Mouse (Mus musculus) gastrocnemius, adult 2 months (tissue): ENCODE data around the gene Itgb5. TPM values are rescaled to one million over a fixed set of nuclear protein-coding genes. Genes with fewer than 3 reads are reported as not detected.

Experiments used
- DNase-seq: peaks from one replicate; pipeline ENCODE4 v3.0.0; 2022
- H3K27ac ChIP-seq: fragments of 200-600 bp; 2 replicates; pipeline ENCODE4 v1.8.1; 2022; ENCODE audit warnings: mild to moderate bottlenecking
- H3K4me3 ChIP-seq: fragments of 200-600 bp; 2 replicates; pipeline ENCODE4 v1.8.1; 2022; ENCODE audit warnings: mild to moderate bottlenecking, moderate library complexity
- CTCF ChIP-seq: fragments of 200-600 bp; IDR thresholded peaks from 2 replicates; pipeline ENCODE4 v1.8.1; 2022; ENCODE audit warnings: antibody characterized with exemption, mild to moderate bottlenecking, moderate library complexity
- intact Hi-C: fragments of 180-260 bp; cut with DNase I; formaldehyde crosslinking; loops from one replicate; pipeline ENCODE4 v1.15.1; 2025
- total RNA-seq, 2 experiments: library from RNA; stranded (reverse); gene quantifications; 2 replicates each; pipeline ENCODE4 v1.2.3; 2021

Gene Itgb5
- total RNA-seq, 2 experiments from 2014 or later, result 73.9 to 88.3 TPM

DNA sequence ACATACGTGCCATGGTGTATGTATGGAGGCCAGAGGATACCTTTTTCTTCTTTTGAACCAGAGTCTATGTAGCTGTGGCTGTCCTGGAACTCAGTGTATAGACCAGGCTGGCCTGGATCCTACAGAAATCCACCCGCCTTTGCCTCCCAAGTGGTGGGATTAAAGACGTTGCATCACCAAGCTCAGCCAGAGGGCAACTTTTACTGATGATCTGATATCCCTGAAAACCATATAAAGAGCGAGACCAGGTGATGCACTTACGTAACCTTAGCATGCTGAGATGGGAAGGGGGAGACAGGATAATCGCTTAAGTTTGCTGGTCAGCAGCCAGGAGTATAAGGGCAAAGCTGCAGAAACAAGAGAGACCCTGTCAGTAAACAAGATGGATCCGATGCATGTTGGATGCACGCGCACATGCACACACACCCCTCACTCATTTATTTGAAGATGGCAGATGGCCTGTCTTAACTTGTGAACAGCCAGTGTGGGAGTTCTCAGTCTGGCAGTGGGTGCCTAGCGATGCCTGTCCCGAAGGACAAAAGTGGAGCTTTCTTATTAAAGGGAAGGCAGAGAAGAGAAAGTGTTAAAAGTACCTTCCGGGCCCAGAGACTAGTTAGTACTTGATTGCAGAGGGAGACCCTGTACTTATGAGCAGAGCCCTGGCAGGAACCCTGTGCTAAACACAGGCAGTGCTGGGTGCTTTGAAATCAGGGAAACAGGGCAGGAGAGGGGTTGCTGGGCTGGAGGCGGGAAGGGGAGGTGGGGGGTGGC is 41.7 kb downstream of the Itgb5 start:
- Histone ChIP-seq H3K27ac (no peak overlapping the region), H3K4me3 (no peak overlapping the region)
- intact Hi-C loops, result no loop called here
- no peak for DNase-seq
- TF ChIP-seq CTCF, result no peak

DNA sequence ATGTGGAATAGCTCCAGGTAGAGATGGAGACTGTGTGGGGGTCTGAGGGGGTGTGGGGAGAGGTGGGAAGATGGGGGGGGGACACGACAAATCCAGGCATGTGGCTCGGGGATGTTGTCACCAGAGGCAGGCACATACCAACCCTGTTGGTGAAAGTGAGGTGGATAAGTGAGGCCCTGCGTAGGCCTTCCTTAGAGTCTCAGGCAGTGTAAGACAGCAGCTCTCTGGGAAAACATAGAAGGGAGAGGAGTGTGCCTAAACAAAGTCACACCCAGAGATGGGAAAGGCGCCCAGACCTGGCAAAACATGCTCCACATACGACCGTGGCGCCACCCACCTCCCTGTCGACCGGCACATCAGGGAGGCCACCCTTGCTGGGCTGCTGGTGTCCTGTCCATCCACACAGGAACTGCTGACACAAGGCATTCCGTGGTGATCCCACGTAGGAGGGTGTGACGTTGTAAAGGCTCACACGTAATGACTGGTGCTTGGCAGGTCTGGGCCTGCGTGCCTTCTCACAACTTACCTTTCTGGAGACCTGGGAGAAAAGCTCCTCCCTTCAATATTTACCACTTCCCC is 42.5 kb downstream of the Itgb5 start:
- Histone ChIP-seq H3K4me3 (no peak overlapping the region), H3K27ac (peak overlapping the region; percentile 36; the same call in 1 of the 2 replicates)
- DNase-seq, result peak; percentile 56
- intact Hi-C loops, result no loop called here
- no peak for TF ChIP-seq CTCF

DNA sequence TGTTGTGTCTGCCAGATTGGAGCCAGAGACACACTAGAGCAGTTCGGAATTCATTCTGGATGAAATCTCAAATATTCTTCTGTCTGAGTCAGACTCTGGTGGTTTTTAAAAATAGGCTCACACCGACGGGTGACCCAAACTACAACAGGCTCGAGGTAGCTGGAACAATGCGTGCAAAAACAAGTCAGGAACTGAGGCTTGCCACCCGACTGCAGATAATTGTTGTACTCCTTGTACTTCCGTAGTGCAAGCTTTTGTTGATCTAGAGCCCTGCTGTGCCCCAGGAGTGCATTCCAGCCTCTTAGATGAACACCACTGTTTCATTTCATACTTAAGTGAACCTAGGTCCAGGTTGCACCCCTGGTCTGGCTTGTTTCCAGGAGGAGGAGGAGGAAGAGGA is 43.8 kb downstream of the Itgb5 start:
- Histone ChIP-seq H3K4me3 (no peak overlapping the region), H3K27ac (peak overlapping the region; percentile 49)
- no peak for DNase-seq
- intact Hi-C loops, result no loop called here
- TF ChIP-seq CTCF, result no peak

DNA sequence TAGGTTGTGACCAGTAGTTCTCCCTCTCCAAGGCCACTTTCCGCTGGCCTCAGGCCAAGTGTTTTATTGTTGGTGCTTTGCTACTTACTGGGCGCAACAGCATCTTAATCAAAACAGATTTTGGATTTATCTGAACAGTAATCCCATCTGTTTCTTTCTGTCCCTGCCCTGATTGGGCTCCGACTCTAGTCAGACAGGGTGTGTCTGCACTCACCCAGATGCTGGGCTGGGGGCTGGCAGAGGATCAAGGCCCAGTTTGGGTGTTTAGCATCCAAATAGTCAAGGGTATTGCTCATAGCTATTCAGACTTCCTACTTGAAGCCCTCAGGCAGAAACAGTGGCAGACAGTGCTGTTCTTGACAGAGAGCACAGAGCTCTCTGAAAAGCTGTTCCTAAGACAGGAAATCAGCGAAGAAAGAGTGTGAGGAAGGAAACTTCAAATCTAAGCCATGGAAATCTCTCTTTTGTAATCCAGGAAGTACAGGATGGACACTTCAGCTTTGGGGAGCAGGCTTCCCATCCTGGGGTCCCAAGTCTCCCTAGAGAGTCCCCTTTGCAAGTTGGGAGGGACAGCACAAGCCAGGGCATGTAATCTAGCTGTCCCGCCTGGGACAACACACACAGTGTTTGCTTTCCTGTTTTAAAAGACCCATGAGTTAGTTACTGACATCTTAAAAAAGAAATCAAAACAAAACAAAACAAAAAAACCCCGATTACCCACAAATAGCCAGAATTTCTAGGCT is 48.7 kb downstream of the Itgb5 start:
- Histone ChIP-seq H3K27ac (peak overlapping the region; percentile 78), H3K4me3 (no peak overlapping the region)
- intact Hi-C loops, result no loop called here

DNA sequence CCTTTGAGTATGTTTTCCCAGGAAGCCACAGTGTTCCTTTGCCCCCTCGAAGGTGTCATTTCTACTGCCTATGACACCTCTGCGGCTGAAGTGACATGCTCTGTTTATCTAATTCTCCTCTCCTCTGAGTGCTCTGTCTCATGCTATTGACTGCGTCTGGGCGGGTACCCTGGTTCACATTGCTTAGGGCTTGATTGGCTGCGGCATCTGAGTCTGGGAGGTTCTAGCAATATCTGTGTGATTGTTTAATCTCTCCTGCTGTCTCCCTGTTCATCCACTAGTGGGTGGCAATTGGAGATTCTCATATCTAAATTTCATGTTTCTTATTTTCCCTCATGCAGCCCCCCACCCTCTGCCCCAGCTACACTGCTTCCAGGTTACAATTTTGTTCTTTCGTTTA is 49.6 kb downstream of the Itgb5 start:
- TF ChIP-seq CTCF, result no peak
- DNase-seq, result no peak
- Histone ChIP-seq H3K27ac (peak overlapping the region; percentile 78), H3K4me3 (no peak overlapping the region)
- intact Hi-C loops, result no loop called here

More for the DNA sequence above, 48.7 kb downstream of the Itgb5 start:
- peak; percentile 88 for DNase-seq
- TF ChIP-seq CTCF, result no peak

DNA sequence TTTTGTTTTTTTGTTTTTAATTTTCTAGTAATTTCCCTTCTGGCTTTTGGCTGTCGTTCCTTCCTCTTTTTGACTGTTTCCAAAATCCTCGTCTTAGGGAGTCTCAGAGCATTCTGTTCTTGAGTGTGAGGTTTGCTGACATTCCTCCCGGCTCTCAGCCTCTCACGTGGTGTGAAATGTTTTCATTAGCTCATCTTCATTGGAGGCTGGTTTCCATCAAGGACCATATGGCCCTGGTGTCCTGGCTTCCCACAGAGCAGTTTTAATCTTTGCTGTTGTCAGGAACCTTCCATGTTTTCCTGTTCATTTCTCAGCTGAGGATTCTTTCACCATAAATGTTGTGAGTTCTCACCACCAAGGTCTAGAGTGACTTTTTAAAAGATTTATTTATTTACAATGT is 50.1 kb downstream of the Itgb5 start:
- Histone ChIP-seq H3K4me3 (no peak overlapping the region), H3K27ac (0 out of 2 replicates have a peak overlapping the region, but pooled peaks have one; percentile 78)
- intact Hi-C loops, result no loop called here
- no peak for TF ChIP-seq CTCF
- DNase-seq, result no peak

DNA sequence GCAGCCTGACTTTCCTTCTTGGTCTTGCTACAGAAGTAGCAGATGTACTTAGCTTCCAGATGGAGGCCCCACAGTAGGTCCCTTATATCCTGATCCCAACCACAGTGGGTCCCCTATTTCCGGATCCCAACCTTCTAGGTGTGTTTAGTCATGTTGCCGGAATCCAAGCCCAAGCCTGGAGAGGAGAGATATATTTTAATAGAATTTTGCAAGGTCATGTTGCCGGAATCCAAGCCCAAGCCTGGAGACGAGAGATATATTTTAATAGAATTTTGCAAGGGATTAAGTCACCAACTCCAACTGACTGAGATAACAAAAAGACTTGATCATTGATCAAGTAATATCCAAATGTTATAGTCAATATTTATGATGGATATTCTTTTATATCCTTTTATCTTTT is 51.3 kb downstream of the Itgb5 start:
- DNase-seq, result no peak
- no peak overlapping the region for H3K4me3 ChIP-seq
- no peak for TF ChIP-seq CTCF
- intact Hi-C loops, result no loop called here
- H3K27ac ChIP-seq, result peak overlapping the region; percentile 35; the same call in 1 of the 2 replicates

DNA sequence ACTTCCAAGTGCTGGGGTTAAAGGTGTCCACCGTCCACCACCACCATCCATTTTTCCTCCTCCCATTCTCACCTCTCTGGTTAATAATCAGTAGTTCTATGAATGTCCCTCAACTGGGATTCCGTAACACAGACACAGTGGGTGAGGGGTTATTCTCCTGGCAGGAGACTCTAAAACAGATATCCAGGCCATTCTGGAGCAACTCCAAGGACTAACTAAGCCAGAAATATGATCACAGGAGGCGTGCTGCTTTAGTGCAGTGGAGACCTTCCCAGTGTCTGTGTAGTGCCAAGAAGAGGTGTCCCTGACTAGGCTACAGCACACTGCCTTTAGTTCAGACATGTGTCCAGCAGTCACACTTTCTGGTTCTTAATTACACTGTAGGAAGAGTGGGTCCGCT is 53.1 kb downstream of the Itgb5 start:
- H3K27ac ChIP-seq, result peak overlapping the region; percentile 87
- no peak for TF ChIP-seq CTCF
- H3K4me3 ChIP-seq, result no peak overlapping the region
- intact Hi-C loops, result no loop called here
- peak; percentile 77 for DNase-seq

DNA sequence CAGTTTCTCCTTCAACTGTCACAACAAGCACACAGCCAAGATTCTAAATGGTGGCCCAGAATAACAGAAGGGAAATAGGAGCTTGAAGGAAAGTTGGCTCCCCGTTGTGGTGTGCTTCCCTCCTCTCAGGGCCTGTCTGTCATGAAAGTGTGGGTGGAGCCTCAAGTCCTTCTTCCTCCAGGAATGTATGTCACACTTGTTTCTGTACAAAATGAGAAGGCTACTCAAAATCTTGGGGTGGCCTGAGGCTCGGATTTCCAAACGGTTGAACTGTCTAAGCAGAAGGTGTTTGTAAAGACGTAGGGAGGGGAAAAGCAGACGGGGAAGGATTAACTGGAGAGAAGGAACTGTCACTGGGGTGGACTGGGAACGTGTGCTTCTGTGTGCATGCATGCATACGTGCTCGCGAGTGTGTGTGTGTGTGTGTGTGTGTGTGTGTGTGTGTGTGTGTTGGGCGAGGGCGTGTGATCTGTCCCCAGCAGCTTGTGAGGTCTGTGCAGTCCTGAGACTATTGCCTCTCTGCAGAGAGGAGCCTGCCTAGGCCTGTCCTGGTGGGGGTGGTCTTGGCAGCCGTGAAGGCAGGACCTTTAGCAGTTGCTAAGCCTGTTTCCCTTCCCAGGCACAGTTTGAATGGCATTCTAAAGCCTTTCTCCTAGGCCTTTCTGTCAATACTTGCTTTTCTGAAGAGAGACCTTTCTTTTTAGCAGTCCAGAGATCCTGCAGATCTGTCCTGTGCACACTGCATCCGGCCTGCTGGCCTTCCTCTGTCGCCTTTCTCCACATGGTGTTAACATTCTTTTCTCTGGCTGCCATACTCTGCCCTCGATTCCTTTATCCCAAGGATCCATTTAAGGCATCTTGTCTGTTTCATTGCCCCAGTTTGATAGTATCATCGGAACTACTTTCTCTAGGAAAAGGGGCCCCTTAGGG is 53.8 kb downstream of the Itgb5 start:
- no peak for TF ChIP-seq CTCF
- peak overlapping the region; percentile 37 for H3K4me3 ChIP-seq
- peak; percentile 43 for DNase-seq
- intact Hi-C loops, result no loop called here
- peak overlapping the region; percentile 87 for H3K27ac ChIP-seq

DNA sequence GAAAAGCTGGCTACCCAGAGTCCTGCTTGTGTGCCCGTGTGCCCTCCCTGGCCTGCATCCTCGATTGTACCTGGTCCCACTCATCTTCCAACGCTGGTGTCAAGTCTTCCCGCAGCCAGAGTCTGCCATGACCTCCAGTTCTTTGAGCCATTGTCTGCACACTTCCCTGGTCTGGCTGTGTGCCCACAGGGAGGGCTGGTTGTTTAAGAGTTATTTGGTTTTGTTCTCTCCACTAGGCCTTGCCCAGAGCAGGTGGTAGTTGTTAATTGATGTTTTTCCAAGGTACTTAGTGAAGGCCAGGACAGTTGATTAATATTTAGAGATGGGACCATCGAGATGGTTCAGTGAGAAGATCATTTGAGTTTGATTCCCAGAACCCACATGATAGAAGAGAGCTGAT is 54.7 kb downstream of the Itgb5 start:
- Histone ChIP-seq H3K27ac (peak overlapping the region; percentile 87), H3K4me3 (no peak overlapping the region)
- intact Hi-C loops, result no loop called here
- DNase-seq, result no peak
- no peak for TF ChIP-seq CTCF

DNA sequence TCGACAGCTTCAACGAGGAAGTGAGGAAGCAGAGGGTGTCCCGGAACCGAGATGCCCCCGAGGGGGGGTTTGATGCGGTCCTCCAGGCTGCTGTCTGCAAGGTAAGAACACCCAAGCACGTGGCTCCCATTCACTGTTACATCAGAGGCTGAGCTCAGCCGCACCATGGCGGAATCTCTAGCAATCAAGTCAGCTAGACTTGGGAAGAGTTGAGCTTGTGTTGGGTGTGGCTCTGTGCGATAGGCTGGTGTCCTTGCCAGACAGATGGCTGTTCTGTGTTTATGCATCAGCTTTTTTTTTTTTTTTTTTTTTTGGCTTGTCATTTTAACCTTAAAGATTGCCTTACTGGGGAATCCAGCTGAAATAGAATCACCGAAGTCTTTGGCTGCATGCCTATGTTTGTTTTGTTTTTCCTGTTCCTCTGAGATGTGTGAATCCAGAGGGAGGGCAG is 55.6 kb downstream of the Itgb5 start:
- intact Hi-C loops, result no loop called here
- peak; percentile 27 for DNase-seq
- peak overlapping the region; percentile 87 for H3K27ac ChIP-seq

More for the DNA sequence above, 55.6 kb downstream of the Itgb5 start:
- TF ChIP-seq CTCF, result no peak
- peak overlapping the region; percentile 1; the same call in 1 of the 2 replicates for H3K4me3 ChIP-seq
